Mouse (Mus musculus): ENCODE measurements around the gene Pla2g10.
A peak's percentile ranks its signal among the peaks of the same experiment; 100 is the strongest.
"Not testable (repeated sequence)": the region's sequence is repeated elsewhere in the genome, so short reads cannot be mapped to it uniquely, and the experiment has no call there.

The Pla2g10 gene

DNA sequence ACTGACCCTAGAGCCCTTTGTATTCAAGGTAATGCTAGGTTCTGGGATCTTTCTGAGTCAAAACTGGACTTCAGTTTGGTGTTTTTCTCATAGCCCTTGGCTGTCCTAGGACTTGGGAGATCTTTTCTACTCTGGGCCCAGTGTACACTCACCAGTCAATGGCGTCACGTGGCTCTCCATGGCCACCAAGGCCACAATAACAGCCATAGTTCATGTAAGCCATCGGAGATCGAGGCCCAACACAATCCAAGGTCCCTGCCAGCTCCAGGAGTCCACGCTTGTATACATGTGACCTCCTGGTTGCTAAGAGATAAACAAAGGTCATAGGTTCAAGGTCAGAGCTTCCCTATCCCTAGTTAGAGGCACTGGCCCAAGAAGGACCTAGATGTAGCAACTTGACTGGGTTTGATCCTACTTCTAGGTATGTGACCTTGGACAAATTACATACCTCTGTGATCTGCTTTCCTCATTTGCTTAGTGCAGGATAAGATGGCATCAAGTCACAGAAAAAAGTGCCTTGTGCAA lies 2.9 kb downstream of the Pla2g10 start:
- no peak for DNase-seq

DNA sequence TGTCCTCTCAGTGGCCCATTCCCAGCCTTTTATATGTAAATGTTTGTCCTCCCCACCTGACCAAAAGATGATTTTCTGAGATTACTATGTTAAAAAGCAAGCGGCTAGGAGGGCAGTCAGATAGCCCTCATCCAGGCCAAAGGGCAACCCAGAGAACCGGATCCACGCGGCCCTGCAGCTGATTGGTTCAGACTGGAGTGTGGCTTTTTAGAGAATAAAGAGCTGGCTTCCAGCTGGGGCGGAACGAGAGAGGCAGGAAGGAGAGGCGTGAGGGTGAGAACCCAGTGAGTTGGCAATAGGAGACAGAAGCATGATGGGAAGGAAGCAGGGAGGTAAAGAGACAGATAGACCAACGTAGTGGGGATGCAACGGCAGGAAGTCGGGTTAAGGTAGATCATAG lies 7.8 kb downstream of the Pla2g10 start:
- DNase-seq: peak; percentile 13

GRCm38 (mm10) chr16:13716821-13717553 lies 13.8 kb downstream of the Pla2g10 start:
- DNase-seq: no peak

GRCm38 (mm10) chr16:13714910-13715309 lies 15.9 kb downstream of the Pla2g10 start:
- no peak for DNase-seq

DNA sequence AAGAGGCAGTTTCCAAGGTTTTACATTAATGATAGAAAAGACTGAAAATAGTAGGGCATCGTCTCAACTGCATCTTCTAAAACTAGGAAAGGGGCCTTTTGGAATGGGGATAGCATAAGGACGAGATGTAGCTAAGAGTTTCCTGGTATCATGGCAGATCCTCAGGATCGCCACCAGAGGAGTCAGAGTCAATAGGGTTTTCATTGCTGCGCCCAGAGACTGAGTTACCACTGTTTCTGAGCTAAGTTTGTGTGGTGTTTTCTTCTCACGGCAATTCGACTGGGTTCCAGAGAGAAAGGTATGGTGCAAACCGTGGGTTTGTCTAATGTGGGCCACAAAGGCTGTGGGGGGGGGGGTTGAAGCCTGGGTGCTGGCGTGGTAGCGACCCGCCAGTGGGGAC lies 26.1 kb downstream of the Pla2g10 start:
- DNase-seq: no peak

DNA sequence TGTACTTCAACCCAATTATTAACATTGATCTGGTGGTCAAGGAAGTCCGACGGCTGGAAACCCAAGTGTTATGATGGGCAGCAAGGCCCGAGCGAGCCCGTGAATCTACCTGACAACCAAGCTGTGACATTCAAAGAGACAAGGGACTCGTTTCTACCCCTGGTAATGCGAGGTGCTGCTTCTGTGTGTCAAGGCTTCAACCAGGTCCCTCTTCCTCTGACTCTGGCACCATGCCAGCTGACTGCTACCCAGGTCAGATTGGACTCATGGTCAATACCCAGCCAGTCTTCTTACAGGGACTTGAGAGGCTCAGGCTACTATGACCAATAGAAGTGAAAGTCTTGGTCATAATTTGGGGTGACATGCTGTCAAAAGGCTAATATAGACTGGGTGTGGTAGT lies 28.6 kb downstream of the Pla2g10 start:
- DNase-seq: no peak

DNA sequence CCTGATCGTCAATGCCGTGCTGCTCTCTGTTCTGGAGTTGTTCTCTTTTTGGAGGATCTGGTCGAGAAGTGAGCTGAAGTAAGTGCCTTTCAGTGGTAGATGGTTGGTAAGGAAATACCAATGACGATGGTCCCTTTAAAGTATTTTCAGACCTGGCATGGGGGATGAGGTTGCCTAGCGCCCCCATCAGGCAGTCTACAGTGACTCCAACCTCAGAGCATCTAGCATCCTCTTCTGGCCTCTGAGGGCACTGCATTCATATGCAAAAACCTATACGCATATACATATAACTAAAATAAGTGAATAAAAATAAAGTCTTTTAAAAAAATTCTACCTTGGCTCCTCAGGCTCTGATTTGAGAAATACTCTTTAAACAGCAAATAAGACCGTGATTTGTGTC lies 31.8 kb downstream of the Pla2g10 start:
- DNase-seq: no peak

DNA sequence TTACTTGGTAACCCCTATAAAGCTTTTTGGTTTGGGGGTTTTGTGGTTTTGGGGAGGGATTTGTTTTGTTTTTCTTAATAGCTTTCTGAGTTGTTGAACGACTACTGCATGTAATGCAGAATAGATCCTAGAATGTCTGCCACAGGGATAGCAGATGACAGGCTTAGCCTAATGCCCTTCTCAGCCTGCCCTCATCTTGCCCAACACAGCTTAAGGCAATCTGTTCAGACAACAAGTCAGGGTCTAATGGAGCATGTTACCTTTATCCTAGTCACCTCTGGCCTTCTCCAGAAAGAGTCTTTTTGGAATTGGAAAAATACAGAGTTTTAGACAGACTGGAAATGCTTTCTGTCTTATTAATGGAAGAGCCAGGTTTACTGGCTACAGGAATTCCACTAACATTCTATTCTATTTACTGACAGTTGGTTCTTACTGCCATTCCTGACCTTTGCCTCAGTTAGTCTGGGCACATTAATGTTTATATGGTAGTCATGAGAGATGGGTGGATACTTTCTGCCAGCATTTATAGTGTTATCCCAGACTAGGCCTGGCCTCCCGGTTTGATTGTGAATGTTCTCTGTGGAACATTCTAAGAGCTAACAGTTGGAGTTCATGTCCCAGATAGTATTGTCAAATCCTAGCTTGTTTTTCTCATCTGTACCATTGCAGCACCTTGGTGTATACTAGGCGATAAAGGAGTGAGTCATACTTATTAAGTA lies 52.0 kb downstream of the Pla2g10 start:
- DNase-seq: peak; percentile 21

DNA sequence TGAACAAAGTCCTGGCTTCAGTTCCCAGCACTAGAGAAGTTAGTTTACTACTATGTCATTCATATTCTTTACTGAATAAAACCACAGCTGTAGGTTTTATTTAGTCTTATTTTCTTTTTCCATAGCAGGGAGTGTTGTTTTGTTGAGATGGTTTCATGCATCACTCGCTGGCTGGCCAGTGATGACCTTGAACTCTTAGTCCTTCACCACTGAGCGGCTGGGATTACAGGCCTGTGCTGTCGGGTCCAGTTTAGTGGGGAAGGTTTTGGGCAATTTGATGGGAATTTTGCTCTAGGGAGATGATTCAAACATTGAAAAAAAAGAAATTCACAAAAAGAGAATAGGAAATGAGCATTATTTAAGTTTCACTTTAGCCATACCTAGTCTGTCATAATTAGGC lies 56.3 kb downstream of the Pla2g10 start:
- no peak for DNase-seq

- no peak for DNase-seq
These were observed 57.7 kb downstream of the Pla2g10 start for GRCm38 (mm10) chr16:13673114-13673513.

DNA sequence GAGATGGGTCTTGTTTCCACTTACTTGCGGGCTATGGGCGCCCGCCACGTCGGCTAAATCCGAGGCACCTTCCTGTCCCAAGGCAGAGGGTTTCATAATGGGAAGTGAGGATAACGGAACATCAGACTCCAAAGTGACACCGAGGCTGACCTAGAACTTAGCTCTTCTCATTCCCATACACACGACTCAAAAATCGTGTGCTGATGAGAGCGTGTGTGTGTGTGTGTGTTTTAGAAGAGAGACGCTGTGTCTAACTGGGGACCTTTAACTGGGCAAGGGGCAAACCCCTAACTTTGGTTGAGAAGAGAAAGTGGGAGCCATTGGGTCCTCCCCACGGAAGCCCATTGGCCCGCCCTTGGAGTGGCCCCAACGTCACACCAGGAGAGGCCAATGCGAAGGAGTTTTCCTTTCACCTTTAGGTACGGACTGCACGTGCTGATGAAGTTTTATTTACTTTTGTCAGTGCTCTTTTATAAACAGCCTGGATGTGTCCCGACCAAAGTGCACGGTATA lies 58.3 kb downstream of the Pla2g10 start:
- peak; percentile 71 for DNase-seq

GRCm38 (mm10) chr16:13671685-13672385 lies 58.9 kb downstream of the Pla2g10 start, which contains the start of the genes Bfar and 3110001I22Rik:
Gene Bfar, plus strand, starts transcription at chr16:13671858.
Gene 3110001I22Rik, plus strand, starts transcription at chr16:13671929.
- peak; percentile 97 for DNase-seq

DNA sequence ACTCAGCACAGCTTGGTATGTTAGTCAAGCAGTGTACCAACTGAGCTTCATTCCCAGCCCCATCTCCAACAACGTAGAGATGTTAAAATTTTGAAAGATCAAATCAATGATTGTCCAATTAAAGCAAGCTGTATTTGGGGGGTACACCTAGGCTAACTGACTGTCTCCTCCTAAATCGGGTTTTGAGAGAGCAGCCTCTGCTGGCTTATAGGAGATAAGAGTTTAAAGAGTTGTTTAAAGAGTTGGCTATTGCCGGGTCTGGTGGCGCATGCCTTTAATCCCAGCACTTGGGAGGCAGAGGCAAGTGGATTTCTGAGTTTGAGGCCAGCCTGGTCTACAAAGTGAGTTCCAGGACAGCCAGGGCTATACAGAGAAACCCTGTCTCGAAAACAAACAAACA lies 59.9 kb downstream of the Pla2g10 start:
- not testable (repeated sequence) for DNase-seq

GRCm38 (mm10) chr16:13669282-13669681 lies 61.5 kb downstream of the Pla2g10 start:
- DNase-seq: no peak

DNA sequence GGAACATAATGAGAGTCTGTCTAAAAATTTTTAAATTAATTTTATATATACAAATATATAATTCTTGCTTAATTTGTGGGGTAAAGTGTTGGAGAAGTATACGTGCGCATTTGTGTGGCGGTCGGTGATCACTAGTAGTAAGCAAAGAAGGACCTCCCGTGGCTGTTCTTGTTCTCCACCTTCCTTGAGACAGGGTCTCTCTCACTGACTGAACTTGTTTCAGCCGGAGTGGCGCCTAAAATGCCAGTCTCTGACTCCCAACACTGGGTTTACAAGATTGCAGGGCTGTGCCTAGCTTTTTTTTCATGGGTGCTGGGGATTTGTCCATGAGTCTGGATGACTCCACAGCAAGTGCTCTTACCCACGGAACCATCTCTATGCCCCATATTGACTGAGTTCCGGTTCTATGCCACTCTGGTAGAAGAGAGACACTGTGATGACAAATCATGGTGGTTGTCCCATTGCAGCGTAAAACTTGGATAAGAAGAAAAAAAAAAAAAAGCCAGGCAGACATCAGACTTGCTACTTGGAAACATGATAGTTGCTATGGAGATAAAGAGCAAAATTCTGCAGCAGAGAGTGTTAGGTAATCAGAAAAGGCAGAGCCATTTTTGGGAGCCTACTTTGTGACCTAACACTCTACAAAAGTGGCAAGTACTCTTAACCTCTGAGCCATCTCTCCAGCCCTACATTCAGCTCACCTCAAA lies 62.2 kb downstream of the Pla2g10 start:
- DNase-seq: no peak

- DNase-seq: peak; percentile 94
These were observed 62.9 kb downstream of the Pla2g10 start, which contains the start of gene Parn for GRCm38 (mm10) chr16:13667878-13668343. Gene Parn, minus strand, starts transcription at chr16:13668170.
